Mouse (Mus musculus): ENCODE data around the gene Snap25. TPM values are rescaled to one million over a fixed set of nuclear protein-coding genes. Genes with fewer than 3 reads are reported as not detected.

Gene Snap25
- polyA plus RNA-seq, 1 experiment, result 1.6 TPM

DNA sequence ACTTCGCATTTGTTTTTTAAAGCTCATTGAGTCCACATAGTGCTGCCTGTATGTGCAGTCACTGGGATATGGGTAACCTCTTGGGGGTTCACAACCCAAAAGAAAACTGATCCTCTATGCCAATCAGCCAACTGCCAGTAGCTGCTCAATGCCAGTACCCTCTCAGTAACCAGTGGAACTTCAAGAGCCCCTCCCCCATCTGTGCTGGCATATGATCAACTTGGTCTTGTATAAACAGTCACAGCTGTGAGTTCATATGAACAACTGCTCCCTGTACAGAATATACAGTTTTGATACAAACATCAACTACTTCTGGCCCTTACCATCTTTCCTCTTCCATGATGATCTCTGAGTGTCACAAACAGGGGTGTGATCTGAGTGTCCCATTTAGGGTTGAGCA lies 98.1 kb downstream of the Snap25 start:
- DNase-seq (ENCODE audit: low spot score), result no peak

- DNase-seq (ENCODE audit: low spot score), result no peak
These were observed 103.6 kb downstream of the Snap25 start for GRCm38 (mm10) chr2:136816717-136817400.

- DNase-seq (ENCODE audit: low spot score), result no peak
These were observed 110.8 kb downstream of the Snap25 start for GRCm38 (mm10) chr2:136823751-136824716.

DNA sequence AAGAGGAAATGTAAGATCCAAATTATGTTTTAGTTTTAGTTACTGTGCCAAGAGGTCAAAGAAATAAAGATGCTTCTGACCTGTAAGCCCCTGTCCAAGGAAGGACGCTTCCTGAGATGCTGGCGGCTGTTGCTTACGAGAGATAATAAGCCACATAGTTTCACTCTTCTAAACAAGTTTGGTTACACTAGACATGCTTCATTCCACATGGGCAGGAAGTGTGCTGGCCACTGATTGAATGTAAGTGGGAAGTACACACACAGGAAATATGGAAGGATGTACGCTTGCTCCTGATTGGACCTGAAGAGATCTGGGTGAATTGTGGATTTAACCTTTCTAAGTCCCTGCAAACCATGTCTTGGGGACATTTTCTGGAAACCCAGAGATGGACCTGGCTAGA lies 114.4 kb downstream of the Snap25 start:
- no peak for DNase-seq (ENCODE audit: low spot score)

Other genes with a start within 250 kb of the Snap25 start
- gene Ankef1, start 211.5 kb upstream of the Snap25 start, polyA plus RNA-seq (2012; rRNA removed), result 0.97 and 1.8 TPM in 2 replicates
- not detected in 2 replicates for gene AL731706.2, start 172.2 kb downstream of the Snap25 start, polyA plus RNA-seq (2012; rRNA removed)
- 2.5 and 3.0 TPM in 2 replicates for gene Slx4ip, start 177.8 kb downstream of the Snap25 start, polyA plus RNA-seq (2012; rRNA removed)
- gene AL731706.1, start 177.9 kb downstream of the Snap25 start, polyA plus RNA-seq (2012; rRNA removed), result 20.1 and 25.3 TPM in 2 replicates
- gene Mkks, start 177.9 kb downstream of the Snap25 start, polyA plus RNA-seq (2012; rRNA removed), result 10.1 and 11.2 TPM in 2 replicates

Data from urinary bladder, adult 2 months (tissue).